Mouse (Mus musculus) embryonic facial prominence, embryonic 10.5 days (tissue): Measurements from ENCODE around the gene Fxyd3. TPM values are rescaled to one million over a fixed set of nuclear protein-coding genes. Genes with fewer than 3 reads are reported as not detected.

ENCODE experiments used
- DNase-seq: peaks from one replicate; pipeline ENCODE4 v3.0.0-alpha.2; 2017; ENCODE audit warnings: low spot score
- H3K27ac ChIP-seq: fragments of 300-500 bp; sonication (generic); replicated peaks from 2 replicates; pipeline ENCODE4 v1.5.1; 2016; ENCODE audit warnings: mild to moderate bottlenecking
- H3K27me3 ChIP-seq: fragments of 300-500 bp; sonication (generic); replicated peaks from 2 replicates; pipeline ENCODE4 v1.6.1; 2016; ENCODE audit warnings: low read depth, mild to moderate bottlenecking; ENCODE audit not compliant: poor library complexity, severe bottlenecking
- H3K36me3 ChIP-seq: fragments of 300-500 bp; sonication (generic); replicated peaks from 2 replicates; pipeline ENCODE4 v1.6.1; 2016; ENCODE audit warnings: mild to moderate bottlenecking, moderate library complexity
- H3K4me1 ChIP-seq: fragments of 300-500 bp; sonication (generic); 2 replicates; pipeline ENCODE4 v1.6.1; 2016
- H3K4me3 ChIP-seq: fragments of 300-500 bp; sonication (generic); 2 replicates; pipeline ENCODE4 v1.5.1; 2016; ENCODE audit warnings: mild to moderate bottlenecking, moderate library complexity
- H3K9me3 ChIP-seq: fragments of 300-500 bp; sonication (generic); 2 replicates; pipeline ENCODE4 v1.6.1; 2016; ENCODE audit warnings: mild to moderate bottlenecking
- WGBS: fragments of 180-500 bp; shearing (Covaris S2); methylation state at CpG from one replicate; pipeline ENCODE4 v1.1.7; 2016; 5-methylcytosine and 5-hydroxymethylcytosine counted together
- polyA plus RNA-seq: library from polyadenylated mRNA; unstranded; fragments of >200 nt; fragmentation: Nextera tagmentation; extraction: Ambion mirVana; gene quantifications from 2 replicates; pipeline ENCODE4 v1.2.1, GENCODE M21; 2016

The Fxyd3 gene
- polyA plus RNA-seq, 1 experiment from 2014 or later, result 8.8 TPM

GRCm38 (mm10) chr7:31097583-31098248 lies 21.2 kb upstream of the Fxyd3 start:
- Histone ChIP-seq H3K27me3 (no peaks in the 10 kb centered on the region; the same call in 1 of the 2 replicates), H3K4me3 (peak overlapping the region; percentile 40), H3K27ac (peak overlapping the region; percentile 57; the same call in 1 of the 2 replicates), H3K4me1 (0 out of 2 replicates have a peak, but pooled peaks cover 9% of the 10 kb centered on the region), H3K36me3 (no peaks in the 10 kb centered on the region), H3K9me3 (no peaks in the 10 kb centered on the region)
- WGBS, result 38% methylated on average over 20 of the region's 20 CpGs
- peak; percentile 92 for DNase-seq

DNA sequence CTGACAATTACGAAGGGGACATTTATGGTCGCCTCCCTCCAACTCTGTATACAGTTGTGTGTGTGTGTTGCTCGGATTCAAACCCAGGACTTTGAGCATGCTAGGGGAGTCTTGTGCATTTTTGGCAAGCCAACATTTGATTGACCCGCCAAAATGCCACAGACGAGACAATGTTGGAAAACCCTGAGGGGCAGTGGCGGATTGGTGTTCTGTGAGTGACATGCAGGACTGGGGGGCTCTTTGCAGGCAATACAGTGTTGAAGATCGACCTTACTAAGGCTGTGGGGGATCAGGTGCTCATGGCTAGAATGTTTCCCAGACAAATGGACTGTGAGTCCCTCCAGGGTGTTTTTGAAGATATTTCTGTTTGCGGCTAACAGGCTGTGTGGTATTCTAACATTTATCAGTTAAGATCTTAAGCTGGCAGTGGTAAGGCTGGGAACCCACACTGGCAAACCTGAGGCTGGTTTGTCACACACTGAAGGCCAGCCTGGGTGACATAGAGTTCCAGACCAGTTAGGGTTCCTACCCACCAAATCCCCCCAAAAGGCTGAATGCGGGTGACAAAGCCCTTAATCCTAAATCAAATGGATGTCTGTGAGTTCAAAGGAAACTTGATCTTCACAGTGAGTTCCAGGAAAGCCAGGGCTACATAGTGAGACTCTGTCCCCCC lies 20.5 kb upstream of the Fxyd3 start:
- Histone ChIP-seq H3K36me3 (no peaks in the 10 kb centered on the region), H3K4me1 (0 out of 2 replicates have a peak, but pooled peaks cover 9% of the 10 kb centered on the region), H3K27me3 (no peaks in the 10 kb centered on the region), H3K9me3 (no peaks in the 10 kb centered on the region), H3K4me3 (no peak overlapping the region), H3K27ac (no peak overlapping the region)
- no peak for DNase-seq
- WGBS, result 67% methylated on average over 9 of the region's 9 CpGs

GRCm38 (mm10) chr7:31094774-31095501 lies 18.4 kb upstream of the Fxyd3 start:
- Histone ChIP-seq H3K36me3 (no peaks in the 10 kb centered on the region), H3K27ac (no peak overlapping the region), H3K9me3 (no peaks in the 10 kb centered on the region), H3K4me3 (no peak overlapping the region), H3K27me3 (no peaks in the 10 kb centered on the region), H3K4me1 (0 out of 2 replicates have a peak, but pooled peaks cover 9% of the 10 kb centered on the region)
- 27% methylated on average over 12 of the region's 12 CpGs for WGBS
- no peak for DNase-seq

GRCm38 (mm10) chr7:31089721-31090120 lies 13.2 kb upstream of the Fxyd3 start:
- H3K36me3 ChIP-seq, result no peaks in the 10 kb centered on the region
- H3K4me3 ChIP-seq, result no peak overlapping the region
- H3K4me1 ChIP-seq, result peaks cover 15% of the 10 kb centered on the region
- H3K27ac ChIP-seq, result no peak overlapping the region
- H3K9me3 ChIP-seq, result no peaks in the 10 kb centered on the region
- DNase-seq, result no peak
- whole genome bisulfite sequencing, result 90% methylated on average over 2 of the region's 2 CpGs
- H3K27me3 ChIP-seq, result no peaks in the 10 kb centered on the region

DNA sequence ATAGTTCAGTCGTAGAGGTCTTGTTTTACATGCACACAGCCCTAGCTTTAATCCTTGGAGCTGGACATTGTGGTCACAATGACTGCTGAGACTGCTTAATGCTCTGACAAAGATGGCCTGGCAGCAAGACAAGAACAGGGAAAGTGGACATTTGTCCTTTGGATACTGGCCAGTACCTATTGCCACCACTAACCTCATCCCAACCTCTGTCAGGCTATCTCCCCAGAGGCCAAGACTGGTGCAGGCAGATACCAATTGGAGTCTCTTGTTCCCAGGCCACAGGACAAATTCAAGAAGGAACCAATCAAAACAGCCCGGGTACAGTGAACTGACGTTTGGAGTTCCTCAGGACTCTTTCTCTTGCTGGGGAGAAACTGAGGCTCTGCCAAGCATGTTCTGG lies 11.7 kb upstream of the Fxyd3 start:
- no peaks in the 10 kb centered on the region for H3K36me3 ChIP-seq
- WGBS, result 76% methylated on average over 3 of the region's 3 CpGs
- H3K4me1 ChIP-seq, result peaks cover 29% of the 10 kb centered on the region
- no peak overlapping the region for H3K4me3 ChIP-seq
- H3K27ac ChIP-seq, result no peak overlapping the region
- H3K9me3 ChIP-seq, result no peaks in the 10 kb centered on the region
- H3K27me3 ChIP-seq, result no peaks in the 10 kb centered on the region
- no peak for DNase-seq

GRCm38 (mm10) chr7:31087262-31087661 lies 10.8 kb upstream of the Fxyd3 start:
- H3K4me3 ChIP-seq, result no peak overlapping the region
- H3K27ac ChIP-seq, result peak overlapping the region; percentile 48
- WGBS, result 67% methylated on average over 2 of the region's 2 CpGs
- no peaks in the 10 kb centered on the region for H3K9me3 ChIP-seq
- H3K27me3 ChIP-seq, result no peaks in the 10 kb centered on the region
- peaks cover 37% of the 10 kb centered on the region for H3K4me1 ChIP-seq
- no peaks in the 10 kb centered on the region for H3K36me3 ChIP-seq
- DNase-seq, result no peak

- H3K27ac ChIP-seq, result peak overlapping the region; percentile 36
- H3K4me1 ChIP-seq, result peaks cover 40% of the 10 kb centered on the region
- no peak for DNase-seq
- WGBS, result 92% methylated on average over 9 of the region's 9 CpGs
- no peak overlapping the region for H3K4me3 ChIP-seq
- H3K36me3 ChIP-seq, result no peaks in the 10 kb centered on the region
- no peaks in the 10 kb centered on the region for H3K27me3 ChIP-seq
- H3K9me3 ChIP-seq, result no peaks in the 10 kb centered on the region
Measured at GRCm38 (mm10) chr7:31086175-31086755, 9.8 kb upstream of the Fxyd3 start.

DNA sequence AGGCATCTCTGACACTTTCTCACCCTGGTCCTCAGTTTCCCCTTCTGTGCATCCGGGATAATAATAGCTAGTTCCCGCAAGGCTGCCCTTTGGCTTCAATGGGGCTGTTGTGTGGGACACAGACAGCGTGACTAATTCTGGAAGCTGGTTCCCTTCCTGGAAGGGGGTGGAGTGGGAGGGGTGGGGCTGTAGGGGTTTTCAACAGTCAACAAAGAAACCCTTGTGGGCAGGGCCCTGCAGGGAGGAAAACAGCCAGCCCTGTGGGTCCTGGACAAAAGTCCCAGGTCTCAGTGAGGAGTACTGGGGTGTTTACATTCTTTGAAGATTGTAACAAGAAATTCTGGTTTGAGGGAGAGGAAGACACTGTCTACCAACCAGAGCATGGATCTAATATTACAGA lies 8.7 kb upstream of the Fxyd3 start:
- WGBS, result 36% methylated on average over 3 of the region's 3 CpGs
- peak overlapping the region; percentile 36 for H3K27ac ChIP-seq
- H3K27me3 ChIP-seq, result no peaks in the 10 kb centered on the region
- H3K9me3 ChIP-seq, result no peaks in the 10 kb centered on the region
- no peak overlapping the region for H3K4me3 ChIP-seq
- H3K36me3 ChIP-seq, result no peaks in the 10 kb centered on the region
- DNase-seq, result peak; percentile 40
- peaks cover 40% of the 10 kb centered on the region for H3K4me1 ChIP-seq

DNA sequence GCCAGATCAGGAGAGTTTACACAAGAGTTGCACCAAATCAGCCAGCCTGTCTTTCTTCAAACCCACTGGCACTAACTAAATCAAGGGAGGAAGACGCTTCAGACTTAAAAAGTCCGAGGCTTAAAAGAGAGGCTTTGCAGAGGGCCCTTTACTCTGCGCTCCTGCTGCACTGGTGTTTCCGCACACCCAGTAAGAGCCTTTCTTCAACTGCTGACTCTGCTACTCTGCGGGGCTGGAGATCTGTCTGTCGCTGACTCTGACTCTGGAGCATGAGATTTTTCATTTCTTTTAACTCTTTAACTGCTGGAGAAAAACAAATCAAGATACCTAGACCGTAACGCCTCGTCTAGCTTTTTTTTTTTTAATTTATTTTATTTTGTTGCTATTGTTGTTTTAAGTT lies 7.6 kb upstream of the Fxyd3 start:
- Histone ChIP-seq H3K4me3 (no peak overlapping the region), H3K9me3 (no peaks in the 10 kb centered on the region), H3K27me3 (no peaks in the 10 kb centered on the region), H3K36me3 (no peaks in the 10 kb centered on the region), H3K27ac (peak overlapping the region; percentile 73), H3K4me1 (peaks cover 40% of the 10 kb centered on the region)
- 55% methylated on average over 9 of the region's 9 CpGs for WGBS
- no peak for DNase-seq

GRCm38 (mm10) chr7:31082831-31083588 lies 6.5 kb upstream of the Fxyd3 start:
- H3K4me3 ChIP-seq, result no peak overlapping the region
- 45% methylated on average over 14 of the region's 14 CpGs for WGBS
- H3K9me3 ChIP-seq, result no peaks in the 10 kb centered on the region
- H3K36me3 ChIP-seq, result no peaks in the 10 kb centered on the region
- peak; percentile 33 for DNase-seq
- no peaks in the 10 kb centered on the region for H3K27me3 ChIP-seq
- H3K4me1 ChIP-seq, result peaks cover 45% of the 10 kb centered on the region
- peak overlapping the region; percentile 73 for H3K27ac ChIP-seq

DNA sequence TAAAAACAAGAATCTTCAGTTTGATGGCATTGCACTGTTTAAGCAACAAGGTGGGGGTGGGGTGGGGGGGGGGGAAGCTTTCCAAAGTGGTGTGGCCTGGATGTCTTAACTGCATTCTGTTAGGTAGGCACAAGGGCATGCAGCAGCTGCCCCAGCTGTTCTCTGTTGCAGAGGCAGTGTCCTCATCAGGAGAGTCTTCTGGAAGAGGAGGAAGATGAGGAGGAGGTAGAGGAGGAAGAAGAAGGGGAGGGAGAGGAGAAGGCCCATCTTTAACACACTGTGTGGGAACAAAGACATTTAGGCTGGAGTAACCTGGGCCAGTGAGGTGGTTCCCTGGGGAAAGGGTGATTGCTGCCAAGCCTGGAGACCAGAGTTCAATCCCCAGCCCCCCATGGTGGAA lies 5.6 kb upstream of the Fxyd3 start:
- Histone ChIP-seq H3K27ac (0 out of 2 replicates have a peak overlapping the region, but pooled peaks have one; percentile 30), H3K4me3 (no peak overlapping the region), H3K4me1 (peaks cover 53% of the 10 kb centered on the region), H3K36me3 (no peaks in the 10 kb centered on the region), H3K27me3 (no peaks in the 10 kb centered on the region), H3K9me3 (no peaks in the 10 kb centered on the region)
- DNase-seq, result no peak

DNA sequence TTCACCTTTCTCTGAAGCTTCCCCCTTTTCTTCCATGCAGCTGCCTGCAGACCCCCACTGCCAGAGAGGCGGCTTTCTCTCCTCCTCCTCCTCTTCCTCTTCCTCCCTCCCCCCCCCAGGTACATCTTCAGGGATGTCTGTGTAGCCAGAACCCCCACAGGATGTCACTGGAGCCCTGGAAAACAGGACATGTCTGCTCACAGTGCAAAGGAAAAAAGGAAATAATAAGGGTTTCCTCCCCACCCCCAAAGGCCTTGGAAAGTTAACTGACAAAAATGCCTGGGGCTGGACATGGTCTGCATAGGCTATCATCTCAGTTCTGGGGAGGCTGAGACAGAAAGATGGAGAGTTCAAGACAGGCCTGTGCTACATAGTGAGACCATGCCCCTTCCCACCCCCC lies 4.6 kb upstream of the Fxyd3 start:
- Histone ChIP-seq H3K27me3 (no peaks in the 10 kb centered on the region), H3K9me3 (no peaks in the 10 kb centered on the region), H3K4me3 (no peak overlapping the region), H3K4me1 (peaks cover 57% of the 10 kb centered on the region), H3K27ac (no peak overlapping the region), H3K36me3 (no peaks in the 10 kb centered on the region)
- DNase-seq, result no peak
- 26% methylated on average over 1 of the region's 1 CpGs for WGBS
